Comparison of ENCODE assay signal across 37 mouse cellular contexts in genomic region chr4:99289286-99289685, GRCm38 (mm10). TPM values are rescaled to one million over a fixed set of nuclear protein-coding genes. Genes with fewer than 3 reads are reported as not detected.
"Had no signal": no experiment of that assay in that cellular context is flagged by ENCODE, and none has a peak within 500 bp of the region (broad histone marks: within the 10 kb centered on the region; RNA-seq: fewer than 3 reads in every experiment).

No protein-coding gene starts in this region.

- H3K4me3 ChIP-seq: heart, embryonic 10.5 days; heart, embryonic 12.5 days; heart, embryonic 13.5 days; heart, embryonic 15.5 days; hindbrain, embryonic 10.5 days; hindbrain, embryonic 12.5 days; hindbrain, embryonic 13.5 days; hindbrain, embryonic 15.5 days; intestine, embryonic 15.5 days; kidney, embryonic 15.5 days; layer of hippocampus, adult 2 months had no signal

- H3K36me3 ChIP-seq: heart, embryonic 10.5 days; heart, embryonic 12.5 days; heart, embryonic 13.5 days; heart, embryonic 15.5 days; hindbrain, embryonic 10.5 days; hindbrain, embryonic 12.5 days; hindbrain, embryonic 13.5 days; hindbrain, embryonic 15.5 days; intestine, embryonic 15.5 days; kidney, embryonic 15.5 days had no signal

- H3K9me3 ChIP-seq: heart, embryonic 10.5 days; heart, embryonic 12.5 days; heart, embryonic 13.5 days; heart, embryonic 15.5 days; hindbrain, embryonic 10.5 days; hindbrain, embryonic 12.5 days; hindbrain, embryonic 13.5 days; hindbrain, embryonic 15.5 days; intestine, embryonic 15.5 days; kidney, embryonic 15.5 days had no signal

- H3K27ac ChIP-seq: heart, embryonic 10.5 days; heart, embryonic 13.5 days; heart, embryonic 15.5 days; hindbrain, embryonic 10.5 days; hindbrain, embryonic 12.5 days; hindbrain, embryonic 13.5 days; hindbrain, embryonic 14.5 days; hindbrain, embryonic 15.5 days; hindbrain, postnatal 0 days; intestine, embryonic 15.5 days; kidney, embryonic 15.5 days; kidney, postnatal 0 days; layer of hippocampus, adult 2 months had no signal

- H3K27me3 ChIP-seq: heart, embryonic 12.5 days; heart, embryonic 13.5 days; heart, embryonic 15.5 days; hindbrain, embryonic 15.5 days; intestine, embryonic 15.5 days; kidney, embryonic 15.5 days had no signal

- H3K4me2 ChIP-seq: heart, embryonic 11.5 days; heart, embryonic 12.5 days; heart, embryonic 13.5 days; heart, embryonic 15.5 days; hindbrain, embryonic 12.5 days; hindbrain, embryonic 13.5 days; hindbrain, embryonic 14.5 days; hindbrain, embryonic 15.5 days; intestine, embryonic 15.5 days; kidney, embryonic 15.5 days had no signal

- ATAC-seq: hindbrain, embryonic 16.5 days; hindbrain, postnatal 0 days; inflammation-experienced regulatory T-cells, adult 6 months; intestine, embryonic 15.5 days; intestine, embryonic 16.5 days; intestine, postnatal 0 days had no signal

- DNase-seq: heart, postnatal 10 days; heart, postnatal 14 days; heart, postnatal 36 days; heart, postnatal 4 days; kidney, adult 11 months; kidney, adult 18-20 months; kidney, adult 2 months; kidney, adult 8-10 months; kidney, adult 9 months; kidney, postnatal 10 days; kidney, postnatal 14 days; kidney, postnatal 25 days; kidney, postnatal 36 days; kidney, postnatal 4 days; layer of hippocampus, adult 9-11 months; layer of hippocampus, postnatal 36 days had no signal

- H3K4me1 ChIP-seq: heart, embryonic 10.5 days; heart, embryonic 12.5 days; heart, embryonic 13.5 days; heart, embryonic 15.5 days; intestine, embryonic 15.5 days; kidney, embryonic 15.5 days had no signal

- H3K9ac ChIP-seq: heart, embryonic 12.5 days; heart, embryonic 13.5 days; heart, embryonic 15.5 days; hindbrain, embryonic 12.5 days; hindbrain, embryonic 13.5 days; hindbrain, embryonic 14.5 days; hindbrain, embryonic 15.5 days; intestine, embryonic 15.5 days; kidney, embryonic 15.5 days had no signal

RNA-seq across cellular contexts. Expression of gene Gm12689, which starts 6.4 kb away (rescaled TPM):
- polyA plus RNA-seq: heart, embryonic 12.5 days; heart, embryonic 15.5 days; heart, embryonic 16.5 days; heart, postnatal 0 days; inflammation-experienced regulatory T-cells, adult 6 months had no signal
